Mouse (Mus musculus) embryonic facial prominence, embryonic 12.5 days (tissue): Measurements from ENCODE around the gene Trim10. TPM values are rescaled to one million over a fixed set of nuclear protein-coding genes. Genes with fewer than 3 reads are reported as not detected.

ENCODE experiments used
- ATAC-seq: fragments of 200-750 bp; cut with Nextera tagmentation; 2 replicates; pipeline ENCODE4 v1.8.0; 2017; ENCODE audit not compliant: insufficient number of reproducible peaks, insufficient read depth, low FRiP score, low TSS enrichment
- H3K27ac ChIP-seq: fragments of 300-500 bp; sonication (generic); 2 replicates; pipeline ENCODE4 v1.5.1; 2016; ENCODE audit warnings: mild to moderate bottlenecking
- H3K27me3 ChIP-seq: fragments of 300-500 bp; sonication (generic); 2 replicates; pipeline ENCODE4 v1.6.1; 2016; ENCODE audit warnings: mild to moderate bottlenecking, moderate library complexity
- H3K36me3 ChIP-seq: fragments of 300-500 bp; sonication (generic); 2 replicates; pipeline ENCODE4 v1.6.1; 2016; ENCODE audit warnings: mild to moderate bottlenecking
- H3K4me1 ChIP-seq: fragments of 300-500 bp; sonication (generic); 2 replicates; pipeline ENCODE4 v1.6.1; 2016
- H3K4me2 ChIP-seq: fragments of 300-500 bp; sonication (generic); replicated peaks from 2 replicates; pipeline ENCODE4 v1.6.1; 2016; ENCODE audit warnings: mild to moderate bottlenecking, moderate library complexity
- H3K4me3 ChIP-seq: fragments of 300-500 bp; sonication (generic); 2 replicates; pipeline ENCODE4 v1.5.1; 2016; ENCODE audit warnings: mild to moderate bottlenecking
- H3K9ac ChIP-seq: fragments of 300-500 bp; sonication (generic); 2 replicates; pipeline ENCODE4 v1.6.1; 2016; ENCODE audit warnings: mild to moderate bottlenecking, moderate library complexity
- H3K9me3 ChIP-seq: fragments of 300-500 bp; sonication (generic); 2 replicates; pipeline ENCODE4 v1.6.1; 2016; ENCODE audit warnings: mild to moderate bottlenecking, moderate library complexity
- WGBS: fragments of 180-500 bp; shearing (Covaris S2); methylation state at CpG from one replicate; pipeline ENCODE4 v1.1.7; 2016; 5-methylcytosine and 5-hydroxymethylcytosine counted together
- polyA plus RNA-seq: library from polyadenylated mRNA; unstranded; fragments of >200 nt; fragmentation: Nextera tagmentation; extraction: Ambion mirVana; gene quantifications from 2 replicates; pipeline ENCODE4 v1.2.1, GENCODE M21; 2016

Trim10 gene
- polyA plus RNA-seq, 1 experiment from 2014 or later = 6.6 TPM

GRCm38 (mm10) chr17:36922715-36923114 is 53.3 kb downstream of the Trim10 start:
- no peaks in the 10 kb centered on the region for H3K36me3 ChIP-seq
- H3K27me3 ChIP-seq = 0 out of 2 replicates have a peak, but pooled peaks cover 3% of the 10 kb centered on the region
- H3K27ac ChIP-seq = no peak overlapping the region
- no peaks in the 10 kb centered on the region for H3K4me1 ChIP-seq
- no peak for ATAC-seq
- H3K9me3 ChIP-seq = no peaks in the 10 kb centered on the region
- no peak overlapping the region for H3K9ac ChIP-seq
- 80% methylated on average over 4 of the region's 4 CpGs for WGBS
- no peak overlapping the region for H3K4me2 ChIP-seq
- H3K4me3 ChIP-seq = no peak overlapping the region

- ATAC-seq = no peak
- no peak overlapping the region for H3K27ac ChIP-seq
- no peaks in the 10 kb centered on the region for H3K36me3 ChIP-seq
- WGBS = 61% methylated on average over 4 of the region's 4 CpGs
- H3K4me3 ChIP-seq = no peak overlapping the region
- H3K27me3 ChIP-seq = 0 out of 2 replicates have a peak, but pooled peaks cover 3% of the 10 kb centered on the region
- no peak overlapping the region for H3K9ac ChIP-seq
- no peak overlapping the region for H3K4me2 ChIP-seq
- H3K9me3 ChIP-seq = no peaks in the 10 kb centered on the region
- H3K4me1 ChIP-seq = no peaks in the 10 kb centered on the region
Observed at GRCm38 (mm10) chr17:36923491-36923890, 54.1 kb downstream of the Trim10 start.

Other genes starting within 250 kb of the Trim10 start
- not detected in 2 replicates for gene H2-M9, start 226.9 kb upstream of the Trim10 start, polyA plus RNA-seq
- gene H2-M1, start 197.4 kb upstream of the Trim10 start, polyA plus RNA-seq = not detected in 2 replicates
- gene H2-M10.5, start 96.7 kb upstream of the Trim10 start, polyA plus RNA-seq = not detected in 2 replicates
- gene H2-M10.6, start 57.4 kb upstream of the Trim10 start, polyA plus RNA-seq = not detected in 2 replicates
- gene Trim26, start 32.4 kb upstream of the Trim10 start, polyA plus RNA-seq = 55.8 and 59.0 TPM in 2 replicates
- gene Trim15, start 2.4 kb upstream of the Trim10 start, polyA plus RNA-seq = 0.17 and 0.40 TPM in 2 replicates
- not detected in 2 replicates for gene Trim40, start 20.5 kb downstream of the Trim10 start, polyA plus RNA-seq
- not detected in 2 replicates for gene Trim31, start 28.5 kb downstream of the Trim10 start, polyA plus RNA-seq
- gene Rnf39, start 73.3 kb downstream of the Trim10 start, polyA plus RNA-seq = 0.23 and 0.41 TPM in 2 replicates
- 111 and 122 TPM in 2 replicates for gene Ppp1r11, start 82.2 kb downstream of the Trim10 start, polyA plus RNA-seq
- gene Znrd1, start 89.0 kb downstream of the Trim10 start, polyA plus RNA-seq = 98.7 and 112 TPM in 2 replicates
- gene Znrd1as, start 89.0 kb downstream of the Trim10 start, polyA plus RNA-seq = 4.8 and 6.5 TPM in 2 replicates
- gene 2410137M14Rik, start 111.7 kb downstream of the Trim10 start, polyA plus RNA-seq = not detected in 2 replicates
- gene H2-M5, start 120.0 kb downstream of the Trim10 start, polyA plus RNA-seq = 1.2 and 1.3 TPM in 2 replicates
- 151 and 169 TPM in 2 replicates for gene Zfp57, start 131.6 kb downstream of the Trim10 start, polyA plus RNA-seq
- gene Mog, start 153.8 kb downstream of the Trim10 start, polyA plus RNA-seq = 0.38 and 0.70 TPM in 2 replicates
- 19.8 and 20.5 TPM in 2 replicates for gene Gabbr1, start 176.4 kb downstream of the Trim10 start, polyA plus RNA-seq
- not detected in 2 replicates for gene Olfr90, start 218.9 kb downstream of the Trim10 start, polyA plus RNA-seq
- 0.08 TPM in 1 of 2 replicates, not detected in the other for gene Olfr91, start 228.7 kb downstream of the Trim10 start, polyA plus RNA-seq